Mouse (Mus musculus) forebrain, embryonic 16.5 days (tissue): ENCODE data around the gene Dnmt1. TPM values are rescaled to one million over a fixed set of nuclear protein-coding genes. Genes with fewer than 3 reads are reported as not detected.
"Not testable (repeated sequence)": the region's sequence is repeated elsewhere in the genome, so short reads cannot be mapped to it uniquely, and the experiment has no call there.

Experiments
- ATAC-seq: fragments of 200-750 bp; cut with Nextera tagmentation; 2 replicates; pipeline ENCODE4 v1.8.0; 2017; ENCODE audit warnings: mild to moderate bottlenecking, moderate library complexity
- H3K27ac ChIP-seq: fragments of 300-500 bp; sonication (generic); 2 replicates; pipeline ENCODE4 v1.5.1; 2014; ENCODE audit warnings: low read length, control low read depth
- H3K27me3 ChIP-seq: fragments of 300-500 bp; sonication (generic); replicated peaks from 2 replicates; pipeline ENCODE4 v1.6.1; 2014; ENCODE audit warnings: low read length; ENCODE audit not compliant: control insufficient read depth, insufficient read depth
- H3K36me3 ChIP-seq: fragments of 300-500 bp; sonication (generic); 2 replicates; pipeline ENCODE4 v1.6.1; 2014; ENCODE audit not compliant: control insufficient read depth, insufficient read depth
- H3K4me1 ChIP-seq: fragments of 300-500 bp; sonication (generic); replicated peaks from 2 replicates; pipeline ENCODE4 v1.6.1; 2014; ENCODE audit warnings: low read length; ENCODE audit not compliant: control insufficient read depth, insufficient read depth
- H3K4me2 ChIP-seq: fragments of 300-500 bp; sonication (generic); 2 replicates; pipeline ENCODE4 v1.6.1; 2014; ENCODE audit warnings: mild to moderate bottlenecking, low read length, control low read depth
- H3K4me3 ChIP-seq: fragments of 300-500 bp; sonication (generic); replicated peaks from 2 replicates; pipeline ENCODE4 v1.5.1; 2014; ENCODE audit warnings: mild to moderate bottlenecking, low read length, control low read depth
- H3K9ac ChIP-seq: fragments of 300-500 bp; sonication (generic); replicated peaks from 2 replicates; pipeline ENCODE4 v1.6.1; 2014; ENCODE audit warnings: low read depth, low read length, control low read depth
- H3K9me3 ChIP-seq: fragments of 300-500 bp; sonication (generic); 2 replicates; pipeline ENCODE4 v1.6.1; 2016; ENCODE audit warnings: low read length; ENCODE audit not compliant: control insufficient read depth
- whole genome bisulfite sequencing: fragments of 180-500 bp; shearing (Covaris S2); extraction: QIAGEN DNeasy Blood & Tissue Kit; methylation state at CpG from one replicate; pipeline ENCODE4 v1.1.7; 2014; 5-methylcytosine and 5-hydroxymethylcytosine counted together
- polyA plus RNA-seq: library from polyadenylated mRNA; unstranded; fragments of >200 nt; fragmentation: Nextera tagmentation; extraction: Ambion mirVana; gene quantifications from 2 replicates; pipeline ENCODE4 v1.2.1, GENCODE M21; 2015

The Dnmt1 gene
- polyA plus RNA-seq, result 85.3 and 88.9 TPM in 2 replicates

DNA sequence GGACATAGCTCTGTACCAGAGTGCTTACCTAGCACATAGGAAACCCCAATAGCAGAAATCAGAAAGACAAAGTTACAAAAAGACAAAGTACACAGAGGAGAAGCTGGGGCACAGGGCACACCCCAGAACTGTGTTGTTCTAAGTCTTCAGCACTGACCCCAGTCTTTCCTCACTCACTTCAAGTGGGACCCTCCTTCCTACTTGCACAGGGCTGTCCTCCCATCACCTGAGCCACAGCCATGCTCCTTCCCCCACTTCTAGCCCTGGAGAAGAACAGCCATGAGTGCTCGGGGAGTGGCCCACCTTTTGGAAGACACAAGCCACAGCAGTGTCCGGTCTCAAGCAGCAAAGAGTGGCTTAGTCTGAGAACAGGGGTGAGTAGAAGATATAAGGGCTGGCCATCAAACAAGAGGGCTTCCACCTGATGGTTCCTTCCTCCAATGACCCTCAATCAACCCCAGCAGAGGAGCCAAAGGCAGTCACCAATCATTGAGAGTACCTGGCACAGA lies at the start of gene Dnmt1:
Gene Dnmt1 (minus strand): TSS at position 459 of the 509 bp plus-strand sequence.
- no peak within 1 kb of the TSS for H3K27ac ChIP-seq
- WGBS, result 89% methylated on average over 2 of the region's 2 CpGs
- 0 out of 2 replicates have a peak, but pooled peaks cover 3% of the 10 kb centered on the region for H3K27me3 ChIP-seq
- no peak within 1 kb of the TSS for H3K9ac ChIP-seq
- no peaks in the 10 kb centered on the region for H3K36me3 ChIP-seq
- no peak within 1 kb of the TSS for H3K4me2 ChIP-seq
- H3K9me3 ChIP-seq, result no peaks in the 10 kb centered on the region
- no peak within 1 kb of the TSS for H3K4me3 ChIP-seq
- H3K4me1 ChIP-seq, result no peaks in the 10 kb centered on the region
- ATAC-seq, result no peak

- no peak for ATAC-seq
- Histone ChIP-seq H3K27me3 (no peaks in the 10 kb centered on the region; the same call in 1 of the 2 replicates), H3K9ac (no peak overlapping the region), H3K9me3 (no peaks in the 10 kb centered on the region), H3K27ac (no peak overlapping the region), H3K36me3 (peaks cover 16% of the 10 kb centered on the region), H3K4me3 (no peak overlapping the region), H3K4me1 (peaks cover 7% of the 10 kb centered on the region), H3K4me2 (no peak overlapping the region)
- 82% methylated on average over 7 of the region's 7 CpGs for WGBS
These were observed 48.3 kb upstream of the Dnmt1 start for GRCm38 (mm10) chr9:21008007-21008406.

GRCm38 (mm10) chr9:21007313-21007952 lies 47.7 kb upstream of the Dnmt1 start:
- H3K4me3 ChIP-seq, result no peak overlapping the region
- peaks cover 16% of the 10 kb centered on the region for H3K36me3 ChIP-seq
- 95% methylated on average over 10 of the region's 10 CpGs for WGBS
- H3K4me1 ChIP-seq, result peaks cover 7% of the 10 kb centered on the region
- H3K9ac ChIP-seq, result no peak overlapping the region
- no peak overlapping the region for H3K4me2 ChIP-seq
- no peaks in the 10 kb centered on the region for H3K9me3 ChIP-seq
- H3K27ac ChIP-seq, result no peak overlapping the region
- H3K27me3 ChIP-seq, result no peaks in the 10 kb centered on the region; the same call in 1 of the 2 replicates
- ATAC-seq, result no peak

DNA sequence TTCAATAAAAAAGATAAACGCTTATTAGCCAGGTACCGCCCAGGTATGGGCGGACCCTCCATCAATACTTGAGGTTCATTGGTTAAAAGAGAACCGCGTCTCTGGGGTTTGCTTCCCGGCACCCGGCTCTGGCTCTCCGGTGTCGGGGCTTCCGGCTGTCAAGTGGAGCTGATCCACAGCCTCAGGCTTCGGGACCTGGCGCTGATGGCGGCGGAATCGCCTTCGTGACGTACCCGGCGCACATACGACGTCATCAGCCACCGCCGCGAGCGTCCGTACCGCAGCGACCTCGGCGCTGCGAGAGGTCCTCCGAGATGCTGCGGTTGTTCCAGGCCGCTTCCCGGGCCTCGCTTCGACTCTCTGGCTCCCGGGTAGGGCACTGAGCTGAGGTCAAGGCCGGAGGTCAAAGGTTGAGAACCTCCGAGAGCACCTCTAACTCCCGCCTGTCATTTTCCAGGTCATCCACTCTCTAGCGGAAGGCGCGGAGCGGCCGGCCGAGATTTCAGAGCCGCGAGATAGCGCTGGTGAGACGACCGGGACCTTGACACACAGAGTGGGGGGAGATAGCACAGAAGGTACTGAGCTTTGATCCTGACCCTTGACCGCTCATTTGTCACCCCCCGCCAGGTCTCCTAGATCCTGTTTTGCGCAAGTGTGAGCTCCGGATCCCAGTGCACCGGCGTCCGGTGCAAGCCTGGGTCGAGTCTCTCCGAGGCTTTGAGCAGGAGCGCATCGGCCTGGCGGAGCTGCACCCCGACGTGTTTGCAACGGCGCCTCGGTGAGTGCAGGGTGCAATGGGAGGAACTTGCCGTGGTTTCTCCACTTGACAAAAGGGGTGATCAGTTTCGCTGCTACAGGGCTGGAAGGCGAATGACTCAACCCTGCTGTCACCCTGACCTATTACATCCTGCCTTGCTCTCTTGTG lies 43.2 kb upstream of the Dnmt1 start, which contains the start of gene Mrpl4:
Gene Mrpl4 (plus strand): TSS at position 112 of the 925 bp plus-strand sequence.
- Histone ChIP-seq H3K4me2 (peak within 1 kb of the TSS; percentile 85), H3K27ac (peak within 1 kb of the TSS; percentile 83), H3K4me3 (peak within 1 kb of the TSS; percentile 97), H3K4me1 (peaks cover 7% of the 10 kb centered on the region), H3K9ac (peak within 1 kb of the TSS; percentile 87), H3K9me3 (no peaks in the 10 kb centered on the region), H3K27me3 (no peaks in the 10 kb centered on the region), H3K36me3 (peaks cover 12% of the 10 kb centered on the region)
- peak; percentile 93 for ATAC-seq
- WGBS, result under 1% methylated on average over 72 of the region's 72 CpGs

GRCm38 (mm10) chr9:21002270-21002626 lies 42.6 kb upstream of the Dnmt1 start:
- Histone ChIP-seq H3K4me1 (peaks cover 7% of the 10 kb centered on the region), H3K9me3 (no peaks in the 10 kb centered on the region), H3K4me3 (peak overlapping the region; percentile 97), H3K36me3 (peaks cover 6% of the 10 kb centered on the region; the same call in 1 of the 2 replicates), H3K27ac (peak overlapping the region; percentile 83), H3K9ac (peak overlapping the region; percentile 87), H3K4me2 (peak overlapping the region; percentile 85), H3K27me3 (no peaks in the 10 kb centered on the region)
- 13% methylated on average over 7 of the region's 7 CpGs for WGBS
- peak; percentile 49; the same call in 1 of the 2 replicates for ATAC-seq

DNA sequence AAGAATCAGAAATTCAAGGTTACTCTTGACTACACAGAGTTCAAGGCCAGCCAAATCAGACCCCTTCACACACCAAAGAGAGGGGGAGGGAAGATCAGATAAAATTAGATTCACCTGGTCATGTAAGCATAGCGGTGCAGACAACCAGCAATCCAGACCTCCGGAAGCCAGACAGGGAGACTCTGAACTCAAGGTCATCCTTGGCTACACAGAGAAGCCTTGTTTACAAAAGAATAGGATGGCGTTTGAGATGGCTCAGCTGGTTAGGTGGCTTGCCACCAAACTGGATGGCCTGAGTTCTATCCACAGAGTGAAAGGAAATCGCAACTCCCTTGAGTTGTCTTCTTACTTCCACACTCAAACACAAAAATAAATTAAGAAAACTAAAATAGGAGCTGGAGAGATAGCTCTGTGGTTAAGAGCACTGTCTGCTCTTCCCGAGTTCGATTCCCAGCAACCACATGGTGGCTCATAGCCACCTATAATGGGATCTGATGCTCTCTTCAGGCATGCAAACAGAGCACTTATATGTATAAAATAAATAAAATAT lies 42.0 kb upstream of the Dnmt1 start:
- 80% methylated on average over 6 of the region's 6 CpGs for WGBS
- Histone ChIP-seq H3K4me1 (peaks cover 7% of the 10 kb centered on the region), H3K4me3 (no peak overlapping the region), H3K27ac (no peak overlapping the region), H3K4me2 (no peak overlapping the region), H3K27me3 (no peaks in the 10 kb centered on the region), H3K36me3 (peaks cover 4% of the 10 kb centered on the region; the same call in 1 of the 2 replicates), H3K9me3 (no peaks in the 10 kb centered on the region), H3K9ac (no peak overlapping the region)
- no peak for ATAC-seq

GRCm38 (mm10) chr9:21000811-21001210 lies 41.1 kb upstream of the Dnmt1 start:
- no peak overlapping the region for H3K4me2 ChIP-seq
- H3K36me3 ChIP-seq, result no peaks in the 10 kb centered on the region
- no peaks in the 10 kb centered on the region for H3K9me3 ChIP-seq
- ATAC-seq, result no peak
- no peak overlapping the region for H3K27ac ChIP-seq
- H3K4me3 ChIP-seq, result no peak overlapping the region
- H3K4me1 ChIP-seq, result peaks cover 7% of the 10 kb centered on the region
- no peak overlapping the region for H3K9ac ChIP-seq
- no peaks in the 10 kb centered on the region for H3K27me3 ChIP-seq

GRCm38 (mm10) chr9:20998337-20998736 lies 38.6 kb upstream of the Dnmt1 start:
- H3K4me3 ChIP-seq, H3K27me3 ChIP-seq, H3K4me2 ChIP-seq, H3K9me3 ChIP-seq, ATAC-seq, H3K9ac ChIP-seq, H3K4me1 ChIP-seq, H3K27ac ChIP-seq, H3K36me3 ChIP-seq: not testable (repeated sequence)
- 71% methylated on average over 1 of the region's 1 CpGs for WGBS

- Histone ChIP-seq H3K36me3 (no peaks in the 10 kb centered on the region), H3K9me3 (no peaks in the 10 kb centered on the region), H3K27ac (no peak overlapping the region), H3K9ac (no peak overlapping the region), H3K4me3 (no peak overlapping the region), H3K4me1 (no peaks in the 10 kb centered on the region), H3K4me2 (no peak overlapping the region), H3K27me3 (no peaks in the 10 kb centered on the region)
- 89% methylated on average over 8 of the region's 8 CpGs for WGBS
- ATAC-seq, result no peak
These were observed 37.4 kb upstream of the Dnmt1 start for GRCm38 (mm10) chr9:20997065-20997464.
